ENCODE assay signal across 8 mouse cellular contexts in genomic region chr1:52008947-52009346, GRCm38 (mm10). TPM values are rescaled to one million over a fixed set of nuclear protein-coding genes. Genes with fewer than 3 reads are reported as not detected.
DNase-seq lines count a peak whose midpoint lies in the region; ATAC-seq lines count a peak whose summit lies in the region.

No protein-coding gene starts in this region.

- H3K9me3 ChIP-seq in heart, embryonic 11.5 days (replicated peaks; ENCODE audit: control insufficient read depth, low read length) = no peaks in the 10 kb centered on the region
- no peaks in the 10 kb centered on the region for H3K9me3 ChIP-seq in hindbrain, embryonic 11.5 days (ENCODE audit: control insufficient read depth, low read length)

- ATAC-seq in heart, embryonic 11.5 days (replicated peaks; ENCODE audit: insufficient number of reproducible peaks, low FRiP score, low TSS enrichment) = no peak
- ATAC-seq in hindbrain, embryonic 11.5 days (ENCODE audit: low FRiP score) = no peak
- no peak for ATAC-seq in erythroid progenitor cell, adult 5-6 weeks (replicated peaks; ENCODE audit: low FRiP score, poor library complexity, severe bottlenecking)

- DNase-seq in heart, postnatal 4 days = no peak
- peak; percentile 54 for DNase-seq in R1 (ENCODE audit: low read depth, low spot score)
- peak; percentile 12 for DNase-seq in hindbrain, embryonic 11.5 days (ENCODE audit: low spot score)
- peak; percentile 5 for DNase-seq in mesoderm, embryonic 11.5 days (ENCODE audit: low read depth, low spot score)
- no peak for DNase-seq in urinary bladder, postnatal 10 days (ENCODE audit: low spot score)
- DNase-seq in urinary bladder, adult 18-20 months (ENCODE audit: low spot score in 2 of 2) = no peak

- no peaks in the 10 kb centered on the region for H3K27me3 ChIP-seq in heart, embryonic 11.5 days (ENCODE audit: control insufficient read depth, insufficient read depth, low read length)
- no peaks in the 10 kb centered on the region for H3K27me3 ChIP-seq in hindbrain, embryonic 11.5 days (ENCODE audit: control insufficient read depth, insufficient read depth, low read length)

- peak overlapping the region; percentile 68 for H3K4me2 ChIP-seq in heart, embryonic 11.5 days
- H3K4me2 ChIP-seq in hindbrain, embryonic 11.5 days (replicated peaks; ENCODE audit: low read depth, low read length) = peak overlapping the region; percentile 21

- H3K27ac ChIP-seq in heart, embryonic 11.5 days (ENCODE audit: low read depth, low read length) = no peak overlapping the region
- H3K27ac ChIP-seq in hindbrain, embryonic 11.5 days (ENCODE audit: low read depth, low read length) = no peak overlapping the region

- peak overlapping the region; percentile 56 for H3K9ac ChIP-seq in heart, embryonic 11.5 days (ENCODE audit: low read depth, low read length)
- H3K9ac ChIP-seq in hindbrain, embryonic 11.5 days (ENCODE audit: low read depth, low read length) = 0 out of 2 replicates have a peak overlapping the region, but pooled peaks have one; percentile 34

- 2% methylated on average over 12 of the region's 12 CpGs for WGBS in heart, embryonic 11.5 days (ENCODE audit: insufficient replicate concordance)
- WGBS in hindbrain, embryonic 11.5 days = 2% methylated on average over 12 of the region's 12 CpGs

- no peaks in the 10 kb centered on the region for H3K4me1 ChIP-seq in heart, embryonic 11.5 days (ENCODE audit: control insufficient read depth, insufficient read depth, low read length)
- no peaks in the 10 kb centered on the region; the same call in 1 of the 2 replicates for H3K4me1 ChIP-seq in hindbrain, embryonic 11.5 days (replicated peaks; ENCODE audit: control insufficient read depth, insufficient read depth, low read length)

- peak overlapping the region; percentile 36 for H3K4me3 ChIP-seq in heart, embryonic 11.5 days (ENCODE audit: low read depth, low read length)
- 0 out of 2 replicates have a peak overlapping the region, but pooled peaks have one; percentile 6 for H3K4me3 ChIP-seq in hindbrain, embryonic 11.5 days (ENCODE audit: low read depth, low read length)

- no peaks in the 10 kb centered on the region for H3K36me3 ChIP-seq in heart, embryonic 11.5 days (ENCODE audit: control insufficient read depth, insufficient read depth, low read length)
- no peaks in the 10 kb centered on the region for H3K36me3 ChIP-seq in hindbrain, embryonic 11.5 days (ENCODE audit: control insufficient read depth, insufficient read depth, low read length)

RNA-seq across cellular contexts. Expression of gene Stat4, which starts 22.0 kb away (rescaled TPM):
- polyA plus RNA-seq in heart, embryonic 11.5 days (2014; fragmentation: Nextera tagmentation; extraction: Ambion mirVana) = 2.1 and 2.7 TPM in 2 replicates
- total RNA-seq in heart, postnatal 4 days (2021) = under 1 TPM; 0.25 to 0.33 TPM
- polyA plus RNA-seq in hindbrain, embryonic 11.5 days (2014; fragmentation: Nextera tagmentation; extraction: Ambion mirVana) = 0.93 and 0.95 TPM in 2 replicates
- total RNA-seq in erythroid progenitor cell, adult 5-6 weeks (2015; ENCODE audit: low replicate concordance) = 0.84 and 4.7 TPM in 2 replicates
- total RNA-seq in erythroid progenitor cell, adult 5-6 weeks (2017; ENCODE audit: low replicate concordance) = 2.7 and 7.8 TPM in 2 replicates

Comparison
In these comparisons a context has a peak if more than half of its experiments do, and no peak if none do; other contexts are left out.
1. DNase-seq: peak in R1 (single experiment), hindbrain, embryonic 11.5 days (single experiment) and mesoderm, embryonic 11.5 days (single experiment); none in heart, postnatal 4 days (single experiment), urinary bladder, postnatal 10 days (single experiment) and urinary bladder, adult 18-20 months (0 of 2).